Mouse (Mus musculus) MEL (cell line): ENCODE data around the gene Rab34. TPM values are rescaled to one million over a fixed set of nuclear protein-coding genes. Genes with fewer than 3 reads are reported as not detected.

Experiments
- DNase-seq: peaks from one replicate; pipeline ENCODE4 v3.0.0; 2011; ENCODE audit warnings: low read depth, low spot score
- H3K27ac ChIP-seq: 2 replicates; pipeline ENCODE4 v1.5.1; 2012; ENCODE audit warnings: low read depth, mild to moderate bottlenecking, control low read depth, low read length, moderate library complexity; ENCODE audit not compliant: control insufficient read depth
- H3K27me3 ChIP-seq, 2 experiments: fragments of 150-350 bp in 1 of 2; sonication (generic) in 1 of 2; 2 replicates each; pipeline ENCODE4 v1.6.1; 2012; ENCODE audit warnings: low read length in 2 of 2, mild to moderate bottlenecking in 2 of 2, improper control_type of control experiment in 1 of 2, moderate library complexity in 1 of 2; ENCODE audit not compliant: insufficient read depth in 2 of 2, control insufficient read depth in 1 of 2
- H3K36me3 ChIP-seq, 2 experiments: 2 replicates each; pipeline ENCODE4 v1.6.1; 2012 to 2014; ENCODE audit warnings: low read length in 2 of 2, improper control_type of control experiment in 1 of 2, inconsistent platforms in 1 of 2, mild to moderate bottlenecking in 1 of 2; ENCODE audit not compliant: insufficient read depth in 2 of 2, control insufficient read depth in 1 of 2
- H3K4me1 ChIP-seq, 2 experiments: fragments of 150-350 bp in 1 of 2; sonication (generic) in 1 of 2; 2 replicates each; pipeline ENCODE4 v1.6.1; 2012; ENCODE audit warnings: low read length in 2 of 2, improper control_type of control experiment in 1 of 2, mild to moderate bottlenecking in 1 of 2; ENCODE audit not compliant: insufficient read depth in 2 of 2, control insufficient read depth in 1 of 2
- H3K4me3 ChIP-seq, 2 experiments: fragments of 150-350 bp in 1 of 2; sonication (generic) in 1 of 2; 2 replicates each; pipeline ENCODE4 v1.5.1; 2012; ENCODE audit warnings: low read depth in 2 of 2, low read length in 2 of 2, mild to moderate bottlenecking in 2 of 2, moderate library complexity in 2 of 2, control low read depth in 1 of 2, improper control_type of control experiment in 1 of 2; ENCODE audit not compliant: control insufficient read depth in 1 of 2, insufficient read depth in 1 of 2
- H3K79me2 ChIP-seq: 2 replicates; pipeline ENCODE4 v1.6.1; 2012; ENCODE audit warnings: mild to moderate bottlenecking, low read length, moderate library complexity; ENCODE audit not compliant: control insufficient read depth, poor library complexity, insufficient read depth
- H3K9ac ChIP-seq: 2 replicates; pipeline ENCODE4 v1.6.1; 2012; ENCODE audit warnings: low read depth, mild to moderate bottlenecking, control low read depth, low read length, moderate library complexity; ENCODE audit not compliant: control insufficient read depth, poor library complexity, severe bottlenecking
- H3K9me3 ChIP-seq: fragments of 150-350 bp; sonication (generic); replicated peaks from 2 replicates; pipeline ENCODE4 v1.6.1; 2012; ENCODE audit warnings: mild to moderate bottlenecking, low read length, improper control_type of control experiment, moderate library complexity; ENCODE audit not compliant: insufficient read depth
- CHD1 ChIP-seq: IDR thresholded peaks from 2 replicates; pipeline ENCODE4 v1.6.1; 2012; ENCODE audit warnings: low read depth, mild to moderate bottlenecking, inconsistent platforms, low read length, improper control_type of control experiment
- CHD2 ChIP-seq: IDR thresholded peaks from 2 replicates; pipeline ENCODE4 v1.6.1; 2011; ENCODE audit warnings: low read length, improper control_type of control experiment
- E2F4 ChIP-seq: IDR thresholded peaks from 2 replicates; pipeline ENCODE4 v1.6.1; 2011; ENCODE audit warnings: low read depth, low read length, improper control_type of control experiment, borderline replicate concordance
- EP300 ChIP-seq, 2 experiments: IDR thresholded peaks; 2 replicates each; pipeline ENCODE4 v1.6.1; 2011; ENCODE audit warnings: improper control_type of control experiment in 2 of 2, low read length in 2 of 2, low read depth in 1 of 2, mild to moderate bottlenecking in 1 of 2
- ETS1 ChIP-seq: IDR thresholded peaks from 2 replicates; pipeline ENCODE4 v1.6.1; 2012; ENCODE audit warnings: low read depth, mild to moderate bottlenecking, inconsistent platforms, low read length, improper control_type of control experiment, moderate library complexity
- GABPA ChIP-seq: IDR thresholded peaks from 2 replicates; pipeline ENCODE4 v1.6.1; 2012; ENCODE audit warnings: low read depth, mild to moderate bottlenecking, inconsistent platforms, low read length, improper control_type of control experiment, moderate library complexity
- GATA1 ChIP-seq: IDR thresholded peaks from 2 replicates; pipeline ENCODE4 v1.6.1; 2011; ENCODE audit warnings: low read depth, low read length, improper control_type of control experiment
- HCFC1 ChIP-seq: IDR thresholded peaks from 2 replicates; pipeline ENCODE4 v1.6.1; 2012; ENCODE audit warnings: low read depth, mild to moderate bottlenecking, inconsistent platforms, low read length, improper control_type of control experiment, moderate library complexity
- MAFK ChIP-seq: IDR thresholded peaks from 2 replicates; pipeline ENCODE4 v1.6.1; 2011; ENCODE audit warnings: low read depth, mild to moderate bottlenecking, low read length, improper control_type of control experiment, borderline replicate concordance
- MAX ChIP-seq: IDR thresholded peaks from 2 replicates; pipeline ENCODE4 v1.6.1; 2011; ENCODE audit warnings: low read length, improper control_type of control experiment
- MEF2A ChIP-seq: IDR thresholded peaks from 2 replicates; pipeline ENCODE4 v1.6.1; 2014; ENCODE audit warnings: low read depth, mild to moderate bottlenecking, inconsistent platforms, low read length, improper control_type of control experiment; ENCODE audit not compliant: poor library complexity, insufficient replicate concordance, severe bottlenecking; ENCODE audit errors: extremely low read depth
- MXI1 ChIP-seq: IDR thresholded peaks from 2 replicates; pipeline ENCODE4 v1.6.1; 2011; ENCODE audit warnings: mild to moderate bottlenecking, low read depth, low read length, improper control_type of control experiment
- MYB ChIP-seq: IDR thresholded peaks from 2 replicates; pipeline ENCODE4 v1.6.1; 2011; ENCODE audit warnings: mild to moderate bottlenecking, low read depth, low read length, improper control_type of control experiment
- MYC ChIP-seq: IDR thresholded peaks from 2 replicates; pipeline ENCODE4 v1.6.1; 2011; ENCODE audit warnings: low read depth, mild to moderate bottlenecking, low read length, improper control_type of control experiment, moderate library complexity
- NELFE ChIP-seq: IDR thresholded peaks from 2 replicates; pipeline ENCODE4 v1.6.1; 2011; ENCODE audit warnings: low read depth, low read length, improper control_type of control experiment
- POLR2A ChIP-seq, 2 experiments: IDR thresholded peaks; 2 replicates each; pipeline ENCODE4 v1.6.1; 2011 to 2012; ENCODE audit warnings: low read length in 2 of 2, mild to moderate bottlenecking in 2 of 2, control low read depth in 1 of 2, improper control_type of control experiment in 1 of 2, low read depth in 1 of 2, moderate library complexity in 1 of 2; ENCODE audit not compliant: control insufficient read depth in 1 of 2, insufficient read depth in 1 of 2, poor library complexity in 1 of 2
- POLR2AphosphoS2 ChIP-seq: IDR thresholded peaks from 2 replicates; pipeline ENCODE4 v1.6.1; 2011; ENCODE audit warnings: low read length, improper control_type of control experiment
- POLR2AphosphoS5 ChIP-seq: IDR thresholded peaks from 2 replicates; pipeline ENCODE4 v1.6.1; 2012; ENCODE audit warnings: low read depth, borderline replicate concordance, mild to moderate bottlenecking, inconsistent platforms, low read length, moderate library complexity, mixed read lengths
- SIN3A ChIP-seq: IDR thresholded peaks from 2 replicates; pipeline ENCODE4 v1.6.1; 2012; ENCODE audit warnings: low read length, improper control_type of control experiment, inconsistent platforms
- SMC3 ChIP-seq: IDR thresholded peaks from 2 replicates; pipeline ENCODE4 v1.6.1; 2011; ENCODE audit warnings: low read depth, low read length, improper control_type of control experiment
- TBP ChIP-seq: IDR thresholded peaks from 2 replicates; pipeline ENCODE4 v1.8.0; 2011; ENCODE audit warnings: low read depth, low read length, improper control_type of control experiment
- TCF12 ChIP-seq: IDR thresholded peaks from 2 replicates; pipeline ENCODE4 v1.6.1; 2014; ENCODE audit warnings: low read depth, mild to moderate bottlenecking, inconsistent platforms, low read length, improper control_type of control experiment, moderate library complexity
- ZMIZ1 ChIP-seq: IDR thresholded peaks from 2 replicates; pipeline ENCODE4 v1.6.1; 2012; ENCODE audit warnings: low read depth, mild to moderate bottlenecking, inconsistent platforms, low read length, improper control_type of control experiment, moderate library complexity
- polyA plus RNA-seq, 2 experiments: library from polyadenylated mRNA; stranded (reverse) in 1 of 2; unstranded in 1 of 2; fragments of >175 nt in 1 of 2; fragments of >200 nt in 1 of 2; gene quantifications; 2 replicates each; pipeline versions ENCODE4 v1.2.1 to v1.2.4; 2012; ENCODE audit warnings: low replicate concordance in 2 of 2, low read depth in 1 of 2; ENCODE audit not compliant: insufficient read length in 2 of 2, insufficient read depth in 1 of 2, missing spikeins in 1 of 2
- total RNA-seq: library from RNA; depleted of rRNA; stranded (reverse); fragments of 300-350 nt; gene quantifications from 2 replicates; pipeline ENCODE4 v1.2.3, GENCODE M21; 2012

The Rab34 gene
- total and polyA plus RNA-seq, 3 experiments, result 20.8 to 42.9 TPM; not detected in 1

DNA sequence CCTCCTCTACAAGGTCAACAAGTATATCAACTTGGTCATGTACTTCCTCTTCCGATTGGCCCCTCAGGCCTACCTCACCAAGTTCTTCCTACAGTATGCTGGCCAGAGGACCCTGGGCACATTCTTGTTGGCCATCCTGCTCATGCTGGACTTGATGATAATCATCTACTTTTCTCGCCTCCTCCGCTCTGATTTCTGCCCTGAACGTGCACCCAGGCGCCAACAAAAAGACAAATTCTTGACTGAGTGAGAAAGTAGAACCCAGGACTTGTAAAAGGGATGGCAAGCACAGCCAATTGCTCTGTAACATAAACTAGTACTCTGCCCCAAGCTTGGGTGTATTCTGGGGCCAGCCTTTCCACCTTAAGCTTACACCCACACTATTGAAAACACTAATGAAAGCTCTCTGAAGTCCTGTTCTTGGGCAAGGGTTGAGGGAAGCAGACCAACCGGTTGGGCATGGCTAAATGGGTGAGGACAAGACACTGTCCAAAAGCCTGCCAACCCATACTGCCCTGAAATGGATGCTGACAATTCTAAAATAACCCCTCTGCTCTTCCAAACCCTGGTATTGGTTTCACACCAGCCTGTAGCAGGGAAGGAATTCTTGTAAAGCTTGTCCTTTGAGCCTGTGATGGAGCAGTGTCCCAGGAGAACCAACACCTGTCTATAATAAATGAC, 8.0 kb upstream of the Rab34 start:
- DNase-seq, result peak; percentile 74
- Histone ChIP-seq H3K4me3 (peak overlapping the region in 1 of 2 experiments; percentile 81; a peak in 2 of 4 replicates), H3K9ac (peak overlapping the region; percentile 89), H3K79me2 (peaks cover 32% of the 10 kb centered on the region), H3K9me3 (no peaks in the 10 kb centered on the region), H3K36me3 (peaks cover 12 to 36% of the 10 kb centered on the region in 2 experiments), H3K27ac (peak overlapping the region; percentile 96), H3K4me1 (peaks cover 4 to 16% of the 10 kb centered on the region in 2 experiments; a peak in 3 of 4 replicates), H3K27me3 (no peaks in the 10 kb centered on the region)
- TF ChIP-seq POLR2AphosphoS2, result peak; percentile 21; the same call in 1 of the 2 replicates
- peak; percentile 74 for TF ChIP-seq ZMIZ1
- peak in 1 of 2 experiments; percentile 14; a peak in 1 of 4 replicates for TF ChIP-seq EP300 (IDR thresholded peaks at IDR 0.05; ENCODE audit: low read depth in 1 of 2, low read length in 2 of 2)
- TF ChIP-seq ETS1, result peak; percentile 30; the same call in 1 of the 2 replicates
- TF ChIP-seq HCFC1, result no peak
- TF ChIP-seq CHD1, result no peak; the same call in 1 of the 2 replicates
- TF ChIP-seq POLR2AphosphoS5, result no peak
- peak; percentile 5 for TF ChIP-seq CHD2
- no peak for TF ChIP-seq TBP
- peak; percentile 13 to 25; a peak in 1 of 4 replicates for TF ChIP-seq POLR2A (IDR thresholded peaks at IDR 0.05; ENCODE audit: control insufficient read depth in 1 of 2, insufficient read depth in 1 of 2, low read depth in 1 of 2, low read length in 2 of 2, poor library complexity in 1 of 2)
- 0 out of 2 replicates have a peak, but pooled peaks have one; percentile 32 for TF ChIP-seq MEF2A
- peak; percentile 57; the same call in 1 of the 2 replicates for TF ChIP-seq MYC
- TF ChIP-seq SMC3, result peak; percentile 20; the same call in 1 of the 2 replicates
- 0 out of 2 replicates have a peak, but pooled peaks have one; percentile 8 for TF ChIP-seq MYB
- 0 out of 2 replicates have a peak, but pooled peaks have one; percentile 24 for TF ChIP-seq NELFE

DNA sequence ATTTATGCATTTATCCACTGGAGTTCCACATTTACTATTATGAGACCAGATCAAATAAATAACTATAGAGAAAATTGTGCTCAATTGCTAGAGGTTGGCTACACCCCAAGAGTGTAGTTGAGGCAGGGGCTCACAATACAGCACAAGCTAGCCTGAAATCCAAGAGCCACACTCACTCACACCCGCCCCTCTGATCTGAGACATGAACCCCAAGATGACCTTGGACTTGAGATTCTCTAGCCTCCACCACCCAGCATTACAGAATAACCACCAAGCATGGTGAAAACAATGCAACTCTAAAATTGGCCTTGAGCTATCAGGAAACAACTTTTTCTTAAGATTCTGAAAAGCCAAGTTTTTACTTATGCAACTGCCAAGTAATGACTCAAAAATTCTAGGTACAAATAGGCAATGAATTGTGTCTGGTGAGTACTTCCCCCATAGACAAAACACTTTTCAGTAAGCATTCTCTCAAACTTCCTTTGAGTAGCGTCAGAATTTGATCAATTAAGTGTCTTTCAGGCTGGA, 6.3 kb upstream of the Rab34 start:
- Histone ChIP-seq H3K4me1 (peaks cover 4 to 16% of the 10 kb centered on the region in 2 experiments; a peak in 3 of 4 replicates), H3K9ac (peak overlapping the region; percentile 91), H3K9me3 (no peaks in the 10 kb centered on the region)

More for the DNA sequence above, 6.3 kb upstream of the Rab34 start:
- Histone ChIP-seq H3K27ac (peak overlapping the region; percentile 89), H3K4me3 (peak overlapping the region; percentile 62 to 72), H3K36me3 (peaks cover 12 to 34% of the 10 kb centered on the region in 2 experiments)
- no peak for TF ChIP-seq E2F4
- TF ChIP-seq SMC3, result no peak
- peak; percentile 38; the same call in 1 of the 2 replicates for TF ChIP-seq HCFC1
- no peak for TF ChIP-seq MAFK
- no peak; the same call in 1 of the 2 replicates for TF ChIP-seq CHD1
- TF ChIP-seq MXI1, result 0 out of 2 replicates have a peak, but pooled peaks have one; percentile 36
- no peak for TF ChIP-seq CHD2
- no peak for TF ChIP-seq GABPA
- no peak for TF ChIP-seq MAX
- TF ChIP-seq SIN3A, result peak; percentile 59; the same call in 1 of the 2 replicates
- no peak for TF ChIP-seq GATA1
- peak in 1 of 2 experiments; percentile 13; a peak in 3 of 4 replicates for TF ChIP-seq POLR2A (IDR thresholded peaks at IDR 0.05; ENCODE audit: control insufficient read depth in 1 of 2, insufficient read depth in 1 of 2, low read depth in 1 of 2, low read length in 2 of 2, poor library complexity in 1 of 2)
- TF ChIP-seq TCF12, result no peak
- no peak; the same call in 1 of the 2 replicates for TF ChIP-seq POLR2AphosphoS2
- TF ChIP-seq ZMIZ1, result 0 out of 2 replicates have a peak, but pooled peaks have one; percentile 22
- TF ChIP-seq, all 39 proteins: peak for 5
- DNase-seq, result peak; percentile 52
- Histone ChIP-seq H3K79me2 (peaks cover 32% of the 10 kb centered on the region), H3K27me3 (no peaks in the 10 kb centered on the region)
